Mouse (Mus musculus): ENCODE measurements around the gene Styxl1. TPM values are rescaled to one million over a fixed set of nuclear protein-coding genes. Genes with fewer than 3 reads are reported as not detected.

The Styxl1 gene
- total RNA-seq, 2 experiments from 2014 or later: not detected

GRCm38 (mm10) chr5:135707039-135707438 is 71.1 kb downstream of the Styxl1 start:
- ATAC-seq (replicated peaks; ENCODE audit: low FRiP score, poor library complexity, severe bottlenecking): no peak

DNA sequence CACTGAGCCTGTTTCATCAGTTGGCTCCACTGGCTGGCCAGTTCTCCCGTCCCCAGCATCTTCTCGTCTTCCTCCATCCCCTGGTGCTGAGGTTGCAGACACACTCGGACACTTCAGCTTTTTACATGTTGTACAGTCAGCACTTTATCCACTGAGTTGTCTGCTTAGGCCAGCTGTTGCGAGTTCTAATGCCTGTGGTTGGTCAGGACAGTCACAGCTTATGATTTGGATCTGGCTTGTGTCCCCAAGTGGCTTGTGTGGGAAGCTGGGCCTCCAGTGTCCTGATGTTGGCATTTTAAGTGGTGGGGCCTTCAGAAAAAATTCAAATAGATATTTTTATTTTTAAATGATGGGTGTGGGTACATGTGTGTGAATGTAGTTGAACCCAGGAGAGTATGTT is 72.8 kb downstream of the Styxl1 start:
- ATAC-seq (replicated peaks; ENCODE audit: low FRiP score, poor library complexity, severe bottlenecking): no peak

DNA sequence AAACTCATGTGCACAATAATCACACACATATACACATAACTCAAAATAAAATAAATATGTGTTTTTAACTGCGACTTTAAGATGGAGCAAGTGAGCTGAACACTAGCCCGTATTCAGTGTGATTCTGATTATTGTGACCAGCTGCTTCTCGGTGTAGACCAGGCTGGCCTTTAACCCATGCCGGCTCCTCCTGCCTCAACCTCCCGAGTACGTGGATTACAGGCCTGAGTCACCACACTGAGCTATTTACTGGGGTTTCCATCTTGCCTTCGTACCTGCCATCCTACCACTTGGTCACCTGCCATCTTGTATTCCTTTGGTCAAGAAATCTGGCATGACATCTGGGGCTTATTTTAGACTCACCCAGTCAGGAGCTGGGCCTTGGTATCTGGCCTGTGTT is 74.8 kb downstream of the Styxl1 start:
- no peak for ATAC-seq (replicated peaks; ENCODE audit: low FRiP score, poor library complexity, severe bottlenecking)

- ATAC-seq (replicated peaks; ENCODE audit: low FRiP score, poor library complexity, severe bottlenecking): no peak
These were observed 75.4 kb downstream of the Styxl1 start for GRCm38 (mm10) chr5:135702682-135703192.

- ATAC-seq (replicated peaks; ENCODE audit: low FRiP score, poor library complexity, severe bottlenecking): no peak
These were observed 76.0 kb downstream of the Styxl1 start for GRCm38 (mm10) chr5:135702190-135702589.

DNA sequence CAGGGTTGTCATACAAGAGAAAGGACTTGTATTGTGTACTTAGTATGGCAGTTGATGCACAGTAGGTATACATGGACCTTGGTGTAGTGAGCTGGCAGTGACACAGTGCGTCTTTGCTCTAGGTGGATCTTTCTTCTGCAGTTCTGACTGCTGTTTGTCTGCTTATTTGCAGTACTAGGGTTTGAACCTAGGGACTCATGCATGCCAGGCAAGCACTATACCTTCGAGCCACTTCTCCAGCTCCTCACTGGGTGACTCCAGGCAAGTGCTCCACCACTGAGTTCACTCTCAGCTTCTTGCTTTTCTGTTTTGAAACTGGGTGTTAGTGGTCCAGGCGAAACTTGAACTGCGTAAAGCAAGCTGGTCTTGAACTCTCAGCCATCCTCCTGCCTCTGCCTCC is 76.6 kb downstream of the Styxl1 start:
- ATAC-seq (replicated peaks; ENCODE audit: low FRiP score, poor library complexity, severe bottlenecking): no peak

- ATAC-seq (replicated peaks; ENCODE audit: low FRiP score, poor library complexity, severe bottlenecking): no peak
These were observed 80.5 kb downstream of the Styxl1 start for GRCm38 (mm10) chr5:135697711-135698111.

Other genes starting within 250 kb of the Styxl1 start
- 5.0 and 6.5 TPM in 2 replicates for gene Hip1, start 233.3 kb downstream of the Styxl1 start, total RNA-seq (2015; ENCODE audit: low replicate concordance)
- 1.1 and 3.0 TPM in 2 replicates for gene Hip1, start 233.3 kb downstream of the Styxl1 start, total RNA-seq (2017; ENCODE audit: low replicate concordance)
- gene Ccl26, start 214.8 kb downstream of the Styxl1 start, total RNA-seq (2015; ENCODE audit: low replicate concordance): not detected in 2 replicates
- not detected in 2 replicates for gene Ccl26, start 214.8 kb downstream of the Styxl1 start, total RNA-seq (2017; ENCODE audit: low replicate concordance)
- not detected in 2 replicates for gene Ccl24, start 205.3 kb downstream of the Styxl1 start, total RNA-seq (2015; ENCODE audit: low replicate concordance)
- gene Ccl24, start 205.3 kb downstream of the Styxl1 start, total RNA-seq (2017; ENCODE audit: low replicate concordance): not detected in 2 replicates
- gene Rhbdd2, start 145.8 kb downstream of the Styxl1 start, total RNA-seq (2015; ENCODE audit: low replicate concordance): 1.8 and 3.4 TPM in 2 replicates
- gene Rhbdd2, start 145.8 kb downstream of the Styxl1 start, total RNA-seq (2017; ENCODE audit: low replicate concordance): 0.45 and 1.0 TPM in 2 replicates
- gene Por, start 108.4 kb downstream of the Styxl1 start, total RNA-seq (2015; ENCODE audit: low replicate concordance): 7.1 and 9.7 TPM in 2 replicates
- 10.8 and 17.5 TPM in 2 replicates for gene Por, start 108.4 kb downstream of the Styxl1 start, total RNA-seq (2017; ENCODE audit: low replicate concordance)
- gene Tmem120a, start 33.9 kb downstream of the Styxl1 start, total RNA-seq (2015; ENCODE audit: low replicate concordance): 9.6 TPM in 1 of 2 replicates, not detected in the other
- 0.77 TPM in 1 of 2 replicates, not detected in the other for gene Tmem120a, start 33.9 kb downstream of the Styxl1 start, total RNA-seq (2017; ENCODE audit: low replicate concordance)
- gene Mdh2, start 95 bp upstream of the Styxl1 start, total RNA-seq (2015; ENCODE audit: low replicate concordance): 156 and 193 TPM in 2 replicates
- gene Mdh2, start 95 bp upstream of the Styxl1 start, total RNA-seq (2017; ENCODE audit: low replicate concordance): 74.0 and 81.6 TPM in 2 replicates
- not detected in 2 replicates for gene Srrm3, start 28.5 kb upstream of the Styxl1 start, total RNA-seq (2015; ENCODE audit: low replicate concordance)
- not detected in 2 replicates for gene Srrm3, start 28.5 kb upstream of the Styxl1 start, total RNA-seq (2017; ENCODE audit: low replicate concordance)
- not detected in 2 replicates for gene Hspb1, start 109.5 kb upstream of the Styxl1 start, total RNA-seq (2015; ENCODE audit: low replicate concordance)
- not detected in 2 replicates for gene Hspb1, start 109.5 kb upstream of the Styxl1 start, total RNA-seq (2017; ENCODE audit: low replicate concordance)
- 30.3 and 35.2 TPM in 2 replicates for gene Ywhag, start 156.2 kb upstream of the Styxl1 start, total RNA-seq (2015; ENCODE audit: low replicate concordance)
- gene Ywhag, start 156.2 kb upstream of the Styxl1 start, total RNA-seq (2017; ENCODE audit: low replicate concordance): 11.6 and 12.2 TPM in 2 replicates
- gene Ssc4d, start 196.1 kb upstream of the Styxl1 start, total RNA-seq (2015; ENCODE audit: low replicate concordance): not detected in 2 replicates
- gene Ssc4d, start 196.1 kb upstream of the Styxl1 start, total RNA-seq (2017; ENCODE audit: low replicate concordance): not detected in 2 replicates
- gene Zp3, start 201.7 kb upstream of the Styxl1 start, total RNA-seq (2015; ENCODE audit: low replicate concordance): not detected in 2 replicates
- not detected in 2 replicates for gene Zp3, start 201.7 kb upstream of the Styxl1 start, total RNA-seq (2017; ENCODE audit: low replicate concordance)
- gene Dtx2, start 216.4 kb upstream of the Styxl1 start, total RNA-seq (2015; ENCODE audit: low replicate concordance): 1.8 and 3.8 TPM in 2 replicates
- gene Dtx2, start 216.4 kb upstream of the Styxl1 start, total RNA-seq (2017; ENCODE audit: low replicate concordance): 0.13 and 2.3 TPM in 2 replicates

All from erythroid progenitor cell, adult 5-6 weeks (primary cell).